Mouse (Mus musculus): ENCODE measurements around the gene Traf3ip2.

GRCm38 (mm10) chr10:39631627-39632026 lies 18.9 kb downstream of the Traf3ip2 start:
- TF ChIP-seq CTCF (IDR thresholded peaks at IDR 0.05; ENCODE audit: low read depth, low read length) (no peak), POLR2A (IDR thresholded peaks at IDR 0.05; ENCODE audit: borderline replicate concordance, low read depth, low read length) (no peak)

Measured in bone marrow macrophage, adult 2 months (primary cell).